ENCODE assay signal across 8 mouse cellular contexts in the genomic region with DNA sequence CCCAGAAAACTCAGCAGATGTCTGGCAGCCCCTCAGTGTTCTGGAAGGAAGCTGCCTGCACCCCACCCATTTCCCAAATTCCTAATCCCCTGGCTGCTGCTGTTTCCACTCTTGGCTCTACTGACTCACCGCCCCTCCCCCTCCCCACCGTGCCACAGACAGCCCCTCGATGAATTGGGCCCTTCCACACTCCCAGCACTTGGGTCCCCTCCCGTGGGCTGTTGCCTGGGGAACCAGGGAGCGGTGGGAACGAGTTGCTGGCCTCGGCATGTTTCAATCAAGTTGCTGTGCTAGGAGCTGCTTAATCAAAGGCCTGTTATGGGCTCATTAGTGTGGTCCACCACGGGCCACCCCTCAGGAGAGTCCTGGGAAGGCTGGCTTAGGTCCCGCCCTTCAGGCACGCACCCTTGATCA. TPM values are rescaled to one million over a fixed set of nuclear protein-coding genes. Genes with fewer than 3 reads are reported as not detected.
A peak's percentile ranks its signal among the peaks of the same experiment; 100 is the strongest.
DNase-seq lines count a peak whose midpoint lies in the region; ATAC-seq lines count a peak whose summit lies in the region.

No protein-coding gene starts in this region.

- peak; percentile 53 to 74 for DNase-seq in heart, adult 18-20 months
- no peak for DNase-seq in heart, postnatal 4 days
- DNase-seq in midbrain, embryonic 10.5 days (ENCODE audit: low spot score): no peak
- DNase-seq in B cell, adult 2 months: no peak
- DNase-seq in embryo, embryonic 9.5 days (ENCODE audit: extremely low spot score): no peak

- ATAC-seq in midbrain, embryonic 16.5 days: no peak; the same call in 1 of the 2 replicates
- ATAC-seq in hindbrain, embryonic 13.5 days (ENCODE audit: low FRiP score): no peak
- ATAC-seq in stomach, embryonic 15.5 days (ENCODE audit: insufficient read depth, low FRiP score, low read depth): no peak

- H3K4me1 ChIP-seq in midbrain, embryonic 10.5 days: peaks cover 77% of the 10 kb centered on the region
- H3K4me1 ChIP-seq in midbrain, embryonic 16.5 days (ENCODE audit: control insufficient read depth, insufficient read depth, low read length): peaks cover 13% of the 10 kb centered on the region
- peaks cover 60% of the 10 kb centered on the region for H3K4me1 ChIP-seq in hindbrain, embryonic 13.5 days (replicated peaks)
- peaks cover 55% of the 10 kb centered on the region for H3K4me1 ChIP-seq in stomach, embryonic 15.5 days

- H3K36me3 ChIP-seq in midbrain, embryonic 10.5 days: peaks cover 81% of the 10 kb centered on the region
- 0 out of 2 replicates have a peak, but pooled peaks cover 6% of the 10 kb centered on the region for H3K36me3 ChIP-seq in midbrain, embryonic 16.5 days (ENCODE audit: control insufficient read depth, insufficient read depth, low read length)
- H3K36me3 ChIP-seq in hindbrain, embryonic 13.5 days: peaks cover 57% of the 10 kb centered on the region
- H3K36me3 ChIP-seq in stomach, embryonic 15.5 days: 0 out of 2 replicates have a peak, but pooled peaks cover 7% of the 10 kb centered on the region

- WGBS in midbrain, embryonic 10.5 days: 28% methylated on average over 10 of the region's 10 CpGs
- 22% methylated on average over 10 of the region's 10 CpGs for WGBS in midbrain, embryonic 16.5 days
- 20% methylated on average over 10 of the region's 10 CpGs for WGBS in hindbrain, embryonic 13.5 days
- WGBS in stomach, embryonic 15.5 days: 44% methylated on average over 10 of the region's 10 CpGs

- H3K4me3 ChIP-seq in midbrain, embryonic 10.5 days: no peak overlapping the region
- no peak overlapping the region for H3K4me3 ChIP-seq in midbrain, embryonic 16.5 days (ENCODE audit: low read depth, low read length)
- H3K4me3 ChIP-seq in hindbrain, embryonic 13.5 days: no peak overlapping the region
- no peak overlapping the region for H3K4me3 ChIP-seq in stomach, embryonic 15.5 days (replicated peaks)

- no peak overlapping the region for H3K9ac ChIP-seq in midbrain, embryonic 16.5 days (ENCODE audit: low read depth, low read length)
- H3K9ac ChIP-seq in hindbrain, embryonic 13.5 days: no peak overlapping the region; the same call in 1 of the 2 replicates
- no peak overlapping the region for H3K9ac ChIP-seq in stomach, embryonic 15.5 days

- H3K27me3 ChIP-seq in midbrain, embryonic 10.5 days (ENCODE audit: low read depth, poor library complexity, severe bottlenecking): no peaks in the 10 kb centered on the region
- no peaks in the 10 kb centered on the region for H3K27me3 ChIP-seq in midbrain, embryonic 16.5 days (ENCODE audit: control insufficient read depth, insufficient read depth, low read depth, low read length)
- H3K27me3 ChIP-seq in hindbrain, embryonic 13.5 days: no peaks in the 10 kb centered on the region
- H3K27me3 ChIP-seq in stomach, embryonic 15.5 days (replicated peaks): no peaks in the 10 kb centered on the region

- no peak overlapping the region for H3K4me2 ChIP-seq in midbrain, embryonic 16.5 days (ENCODE audit: low read length)
- no peak overlapping the region for H3K4me2 ChIP-seq in hindbrain, embryonic 13.5 days
- no peak overlapping the region for H3K4me2 ChIP-seq in stomach, embryonic 15.5 days

- no peaks in the 10 kb centered on the region for H3K9me3 ChIP-seq in midbrain, embryonic 10.5 days (replicated peaks)
- no peaks in the 10 kb centered on the region for H3K9me3 ChIP-seq in midbrain, embryonic 16.5 days (replicated peaks; ENCODE audit: control insufficient read depth, low read length, poor library complexity, severe bottlenecking)
- H3K9me3 ChIP-seq in hindbrain, embryonic 13.5 days: no peaks in the 10 kb centered on the region
- H3K9me3 ChIP-seq in stomach, embryonic 15.5 days: no peaks in the 10 kb centered on the region

- H3K27ac ChIP-seq in midbrain, embryonic 10.5 days (replicated peaks): peak overlapping the region; percentile 71
- no peak overlapping the region for H3K27ac ChIP-seq in midbrain, embryonic 16.5 days (ENCODE audit: low read length)
- peak overlapping the region; percentile 52 for H3K27ac ChIP-seq in hindbrain, embryonic 13.5 days
- peak overlapping the region; percentile 92; the same call in 1 of the 2 replicates for H3K27ac ChIP-seq in stomach, embryonic 15.5 days

RNA-seq across cellular contexts. Expression of gene Trim8, which starts 24.1 kb away (rescaled TPM):
- 10 to 100 TPM; 33.9 to 38.8 TPM for total RNA-seq in heart, adult 18-20 months (2021)
- 10 to 100 TPM; 50.1 to 53.8 TPM for total RNA-seq in heart, postnatal 4 days (2021)
- polyA plus RNA-seq in midbrain, embryonic 10.5 days (2016; fragmentation: Nextera tagmentation; extraction: Ambion mirVana): 24.6 and 27.8 TPM in 2 replicates
- 25.9 and 26.8 TPM in 2 replicates for polyA plus RNA-seq in midbrain, embryonic 16.5 days (2015; fragmentation: Nextera tagmentation; extraction: Ambion mirVana)
- polyA plus RNA-seq in hindbrain, embryonic 13.5 days (2015; fragmentation: Nextera tagmentation; extraction: Ambion mirVana): 29.7 and 31.6 TPM in 2 replicates
- polyA plus RNA-seq in stomach, embryonic 15.5 days (2015; fragmentation: Nextera tagmentation; extraction: Ambion mirVana): 20.4 and 20.9 TPM in 2 replicates

Comparison
In these comparisons a context has a peak if more than half of its experiments do, and no peak if none do; other contexts are left out.
1. DNase-seq: peak in heart, adult 18-20 months (2 of 2); none in heart, postnatal 4 days (single experiment), midbrain, embryonic 10.5 days (single experiment), B cell, adult 2 months (0 of 2) and embryo, embryonic 9.5 days (single experiment).